Mouse (Mus musculus): ENCODE measurements at regions not wholly inside any gene's neighbourhood (a gene's known extent, or its start where the extent isn't known, plus 50 kb on each side); places are given as distances from the start of the nearest gene placed in this dataset.

- no peak for ATAC-seq (replicated peaks in 1 of 2; ENCODE audit: insufficient read depth in 1 of 2, low FRiP score in 2 of 2, low TSS enrichment in 1 of 2, low read depth in 1 of 2, poor library complexity in 2 of 2, severe bottlenecking in 2 of 2)
Measured at GRCm38 (mm10) chr3:131788321-131788720, 223.8 kb downstream of the Papss1 start.

GRCm38 (mm10) chr3:131789177-131789576 is 224.6 kb downstream of the Papss1 start:
- no peak for ATAC-seq (replicated peaks in 1 of 2; ENCODE audit: insufficient read depth in 1 of 2, low FRiP score in 2 of 2, low TSS enrichment in 1 of 2, low read depth in 1 of 2, poor library complexity in 2 of 2, severe bottlenecking in 2 of 2)

GRCm38 (mm10) chr3:131794056-131794455 is 229.5 kb downstream of the Papss1 start:
- no peak for ATAC-seq (replicated peaks in 1 of 2; ENCODE audit: insufficient read depth in 1 of 2, low FRiP score in 2 of 2, low TSS enrichment in 1 of 2, low read depth in 1 of 2, poor library complexity in 2 of 2, severe bottlenecking in 2 of 2)

GRCm38 (mm10) chr3:131795108-131796005 is 230.8 kb downstream of the Papss1 start:
- no peak for ATAC-seq (replicated peaks in 1 of 2; ENCODE audit: insufficient read depth in 1 of 2, low FRiP score in 2 of 2, low TSS enrichment in 1 of 2, low read depth in 1 of 2, poor library complexity in 2 of 2, severe bottlenecking in 2 of 2)

GRCm38 (mm10) chr3:131799774-131800173 is 235.2 kb downstream of the Papss1 start:
- ATAC-seq (replicated peaks in 1 of 2; ENCODE audit: insufficient read depth in 1 of 2, low FRiP score in 2 of 2, low TSS enrichment in 1 of 2, low read depth in 1 of 2, poor library complexity in 2 of 2, severe bottlenecking in 2 of 2): no peak

- no peak for ATAC-seq (replicated peaks in 1 of 2; ENCODE audit: insufficient read depth in 1 of 2, low FRiP score in 2 of 2, low TSS enrichment in 1 of 2, low read depth in 1 of 2, poor library complexity in 2 of 2, severe bottlenecking in 2 of 2)
Measured at GRCm38 (mm10) chr3:131801551-131801950, 237.0 kb downstream of the Papss1 start.

- ATAC-seq (replicated peaks in 1 of 2; ENCODE audit: insufficient read depth in 1 of 2, low FRiP score in 2 of 2, low TSS enrichment in 1 of 2, low read depth in 1 of 2, poor library complexity in 2 of 2, severe bottlenecking in 2 of 2): no peak
Measured at GRCm38 (mm10) chr3:131802841-131803240, 238.3 kb downstream of the Papss1 start.

- ATAC-seq (replicated peaks in 1 of 2; ENCODE audit: insufficient read depth in 1 of 2, low FRiP score in 2 of 2, low TSS enrichment in 1 of 2, low read depth in 1 of 2, poor library complexity in 2 of 2, severe bottlenecking in 2 of 2): no peak
Measured at GRCm38 (mm10) chr3:131808127-131808526, 243.6 kb downstream of the Papss1 start.

GRCm38 (mm10) chr3:131812968-131813367 is 248.4 kb downstream of the Papss1 start:
- no peak for ATAC-seq (replicated peaks in 1 of 2; ENCODE audit: insufficient read depth in 1 of 2, low FRiP score in 2 of 2, low TSS enrichment in 1 of 2, low read depth in 1 of 2, poor library complexity in 2 of 2, severe bottlenecking in 2 of 2)

GRCm38 (mm10) chr3:131818806-131819205 is 254.2 kb downstream of the Papss1 start:
- no peak for ATAC-seq (replicated peaks in 1 of 2; ENCODE audit: insufficient read depth in 1 of 2, low FRiP score in 2 of 2, low TSS enrichment in 1 of 2, low read depth in 1 of 2, poor library complexity in 2 of 2, severe bottlenecking in 2 of 2)

- ATAC-seq (replicated peaks in 1 of 2; ENCODE audit: insufficient read depth in 1 of 2, low FRiP score in 2 of 2, low TSS enrichment in 1 of 2, low read depth in 1 of 2, poor library complexity in 2 of 2, severe bottlenecking in 2 of 2): no peak
Measured at GRCm38 (mm10) chr3:131857442-131857841, 227.7 kb upstream of the Dkk2 start.

- ATAC-seq (replicated peaks in 1 of 2; ENCODE audit: insufficient read depth in 1 of 2, low FRiP score in 2 of 2, low TSS enrichment in 1 of 2, low read depth in 1 of 2, poor library complexity in 2 of 2, severe bottlenecking in 2 of 2): no peak
Measured at GRCm38 (mm10) chr3:131859083-131859482, 226.0 kb upstream of the Dkk2 start.

GRCm38 (mm10) chr3:131865106-131865505 is 220.0 kb upstream of the Dkk2 start:
- ATAC-seq (replicated peaks in 1 of 2; ENCODE audit: insufficient read depth in 1 of 2, low FRiP score in 2 of 2, low TSS enrichment in 1 of 2, low read depth in 1 of 2, poor library complexity in 2 of 2, severe bottlenecking in 2 of 2): no peak

GRCm38 (mm10) chr3:131867266-131867665 is 217.8 kb upstream of the Dkk2 start:
- no peak for ATAC-seq (replicated peaks in 1 of 2; ENCODE audit: insufficient read depth in 1 of 2, low FRiP score in 2 of 2, low TSS enrichment in 1 of 2, low read depth in 1 of 2, poor library complexity in 2 of 2, severe bottlenecking in 2 of 2)

- 0 out of 4 replicates have a peak, but pooled peaks of 1 of the 2 experiments have one; percentile 17 for ATAC-seq (replicated peaks in 1 of 2; ENCODE audit: insufficient read depth in 1 of 2, low FRiP score in 2 of 2, low TSS enrichment in 1 of 2, low read depth in 1 of 2, poor library complexity in 2 of 2, severe bottlenecking in 2 of 2)
Measured at GRCm38 (mm10) chr3:131868219-131868964, 216.7 kb upstream of the Dkk2 start.

- ATAC-seq (replicated peaks in 1 of 2; ENCODE audit: insufficient read depth in 1 of 2, low FRiP score in 2 of 2, low TSS enrichment in 1 of 2, low read depth in 1 of 2, poor library complexity in 2 of 2, severe bottlenecking in 2 of 2): peak in 1 of 2 experiments; percentile 62; a peak in 2 of 4 replicates
Measured at GRCm38 (mm10) chr3:131869306-131869705, 215.8 kb upstream of the Dkk2 start.

- no peak for ATAC-seq (replicated peaks in 1 of 2; ENCODE audit: insufficient read depth in 1 of 2, low FRiP score in 2 of 2, low TSS enrichment in 1 of 2, low read depth in 1 of 2, poor library complexity in 2 of 2, severe bottlenecking in 2 of 2)
Measured at GRCm38 (mm10) chr3:131882667-131883066, 202.4 kb upstream of the Dkk2 start.

GRCm38 (mm10) chr3:131886470-131886869 is 198.6 kb upstream of the Dkk2 start:
- ATAC-seq (replicated peaks in 1 of 2; ENCODE audit: insufficient read depth in 1 of 2, low FRiP score in 2 of 2, low TSS enrichment in 1 of 2, low read depth in 1 of 2, poor library complexity in 2 of 2, severe bottlenecking in 2 of 2): no peak
